Mouse (Mus musculus) midbrain, embryonic 16.5 days (tissue): ENCODE measurements at regions not wholly inside any gene's neighbourhood (a gene's known extent, or its start where the extent isn't known, plus 50 kb on each side); places are given as distances from the start of the nearest gene placed in this dataset.

Source experiments
- ATAC-seq: fragments of 200-750 bp; cut with Nextera tagmentation; 2 replicates; pipeline ENCODE4 v1.8.0; 2017; ENCODE audit warnings: moderate TSS enrichment
- H3K27ac ChIP-seq: fragments of 300-500 bp; sonication (generic); 2 replicates; pipeline ENCODE4 v1.5.1; 2014; ENCODE audit warnings: mild to moderate bottlenecking, low read length, mixed read lengths
- H3K27me3 ChIP-seq: fragments of 300-500 bp; sonication (generic); 2 replicates; pipeline ENCODE4 v1.6.1; 2014; ENCODE audit warnings: low read depth, low read length, mixed read lengths; ENCODE audit not compliant: control insufficient read depth, insufficient read depth
- H3K36me3 ChIP-seq: fragments of 300-500 bp; sonication (generic); 2 replicates; pipeline ENCODE4 v1.6.1; 2014; ENCODE audit warnings: mild to moderate bottlenecking, low read length, moderate library complexity, mixed read lengths; ENCODE audit not compliant: control insufficient read depth, insufficient read depth
- H3K4me1 ChIP-seq: fragments of 300-500 bp; sonication (generic); 2 replicates; pipeline ENCODE4 v1.6.1; 2014; ENCODE audit warnings: mild to moderate bottlenecking, low read length, mixed read lengths; ENCODE audit not compliant: control insufficient read depth, insufficient read depth
- H3K4me2 ChIP-seq: fragments of 300-500 bp; sonication (generic); 2 replicates; pipeline ENCODE4 v1.6.1; 2014; ENCODE audit warnings: mild to moderate bottlenecking, low read length, mixed read lengths
- H3K4me3 ChIP-seq: fragments of 300-500 bp; sonication (generic); 2 replicates; pipeline ENCODE4 v1.5.1; 2014; ENCODE audit warnings: low read depth, mild to moderate bottlenecking, low read length, moderate library complexity, mixed read lengths
- H3K9ac ChIP-seq: fragments of 300-500 bp; sonication (generic); 2 replicates; pipeline ENCODE4 v1.6.1; 2014; ENCODE audit warnings: low read depth, low read length, mixed read lengths
- H3K9me3 ChIP-seq: fragments of 300-500 bp; sonication (generic); replicated peaks from 2 replicates; pipeline ENCODE4 v1.6.1; 2014; ENCODE audit warnings: mild to moderate bottlenecking, low read length, mixed read lengths; ENCODE audit not compliant: control insufficient read depth, poor library complexity, severe bottlenecking
- WGBS: fragments of 180-500 bp; shearing (Covaris S2); extraction: QIAGEN DNeasy Blood & Tissue Kit; methylation state at CpG from one replicate; pipeline ENCODE4 v1.1.7; 2014; 5-methylcytosine and 5-hydroxymethylcytosine counted together

- Histone ChIP-seq H3K9ac (no peak overlapping the region), H3K4me3 (no peak overlapping the region), H3K36me3 (no peaks in the 10 kb centered on the region), H3K27ac (no peak overlapping the region), H3K27me3 (no peaks in the 10 kb centered on the region), H3K4me1 (no peaks in the 10 kb centered on the region), H3K4me2 (no peak overlapping the region), H3K9me3 (no peaks in the 10 kb centered on the region)
- WGBS: 83% methylated on average over 1 of the region's 1 CpGs
- no peak for ATAC-seq
Measured at GRCm38 (mm10) chr5:91709494-91710286, 192.3 kb downstream of the Parm1 start.

GRCm38 (mm10) chr5:91708149-91708548, 190.7 kb downstream of the Parm1 start:
- Histone ChIP-seq H3K4me2 (no peak overlapping the region), H3K4me3 (no peak overlapping the region), H3K36me3 (no peaks in the 10 kb centered on the region), H3K4me1 (no peaks in the 10 kb centered on the region), H3K9me3 (no peaks in the 10 kb centered on the region), H3K9ac (no peak overlapping the region), H3K27me3 (no peaks in the 10 kb centered on the region), H3K27ac (no peak overlapping the region)
- WGBS: 83% methylated on average over 6 of the region's 6 CpGs
- ATAC-seq: no peak

GRCm38 (mm10) chr5:91697075-91697474, 179.7 kb downstream of the Parm1 start:
- no peak overlapping the region for H3K9ac ChIP-seq
- no peaks in the 10 kb centered on the region for H3K27me3 ChIP-seq
- no peaks in the 10 kb centered on the region for H3K36me3 ChIP-seq
- H3K4me1 ChIP-seq: peaks cover 12% of the 10 kb centered on the region
- no peak overlapping the region for H3K27ac ChIP-seq
- no peak overlapping the region for H3K4me3 ChIP-seq
- H3K4me2 ChIP-seq: no peak overlapping the region
- WGBS: 84% methylated on average over 6 of the region's 6 CpGs
- no peaks in the 10 kb centered on the region for H3K9me3 ChIP-seq
- ATAC-seq: no peak

GRCm38 (mm10) chr5:91696532-91696931, 179.1 kb downstream of the Parm1 start:
- Histone ChIP-seq H3K4me3 (no peak overlapping the region), H3K27ac (no peak overlapping the region), H3K27me3 (no peaks in the 10 kb centered on the region), H3K4me2 (no peak overlapping the region), H3K36me3 (no peaks in the 10 kb centered on the region), H3K4me1 (peaks cover 12% of the 10 kb centered on the region), H3K9ac (no peak overlapping the region), H3K9me3 (no peaks in the 10 kb centered on the region)
- ATAC-seq: no peak
- WGBS: 88% methylated on average over 6 of the region's 6 CpGs

GRCm38 (mm10) chr5:91695632-91696031, 178.2 kb downstream of the Parm1 start:
- Histone ChIP-seq H3K27ac (no peak overlapping the region), H3K36me3 (no peaks in the 10 kb centered on the region), H3K4me1 (peaks cover 12% of the 10 kb centered on the region), H3K9me3 (no peaks in the 10 kb centered on the region), H3K4me3 (no peak overlapping the region), H3K4me2 (no peak overlapping the region), H3K9ac (no peak overlapping the region), H3K27me3 (no peaks in the 10 kb centered on the region)
- WGBS: 67% methylated on average over 3 of the region's 3 CpGs
- no peak for ATAC-seq

GRCm38 (mm10) chr5:91693277-91693676, 175.9 kb downstream of the Parm1 start:
- H3K4me3 ChIP-seq: no peak overlapping the region
- WGBS: 78% methylated on average over 11 of the region's 11 CpGs
- 0 out of 2 replicates have a peak, but pooled peaks have one; percentile 44 for ATAC-seq
- peaks cover 12% of the 10 kb centered on the region for H3K4me1 ChIP-seq
- H3K9ac ChIP-seq: no peak overlapping the region
- no peak overlapping the region; the same call in 1 of the 2 replicates for H3K27ac ChIP-seq
- no peak overlapping the region for H3K4me2 ChIP-seq
- H3K9me3 ChIP-seq: no peaks in the 10 kb centered on the region
- H3K36me3 ChIP-seq: no peaks in the 10 kb centered on the region
- no peaks in the 10 kb centered on the region for H3K27me3 ChIP-seq

GRCm38 (mm10) chr5:91692292-91692691, 174.9 kb downstream of the Parm1 start:
- H3K4me2 ChIP-seq: no peak overlapping the region
- H3K36me3 ChIP-seq: no peaks in the 10 kb centered on the region
- no peak overlapping the region for H3K27ac ChIP-seq
- 10% methylated on average over 6 of the region's 6 CpGs for WGBS
- peak; percentile 47; the same call in 1 of the 2 replicates for ATAC-seq
- no peak overlapping the region for H3K9ac ChIP-seq
- no peaks in the 10 kb centered on the region for H3K9me3 ChIP-seq
- H3K27me3 ChIP-seq: no peaks in the 10 kb centered on the region
- peaks cover 12% of the 10 kb centered on the region for H3K4me1 ChIP-seq
- H3K4me3 ChIP-seq: no peak overlapping the region

- Histone ChIP-seq H3K4me3 (no peak overlapping the region), H3K9ac (no peak overlapping the region), H3K36me3 (no peaks in the 10 kb centered on the region), H3K4me2 (no peak overlapping the region), H3K27me3 (no peaks in the 10 kb centered on the region), H3K9me3 (no peaks in the 10 kb centered on the region), H3K4me1 (no peaks in the 10 kb centered on the region), H3K27ac (no peak overlapping the region)
- ATAC-seq: no peak
- 76% methylated on average over 6 of the region's 6 CpGs for WGBS
Measured at GRCm38 (mm10) chr5:91678727-91679126, 161.3 kb downstream of the Parm1 start.
